Mouse (Mus musculus): ENCODE measurements around the gene Rassf5. TPM values are rescaled to one million over a fixed set of nuclear protein-coding genes. Genes with fewer than 3 reads are reported as not detected.

Gene Rassf5
- polyA plus RNA-seq, 1 experiment = 9.8 TPM

DNA sequence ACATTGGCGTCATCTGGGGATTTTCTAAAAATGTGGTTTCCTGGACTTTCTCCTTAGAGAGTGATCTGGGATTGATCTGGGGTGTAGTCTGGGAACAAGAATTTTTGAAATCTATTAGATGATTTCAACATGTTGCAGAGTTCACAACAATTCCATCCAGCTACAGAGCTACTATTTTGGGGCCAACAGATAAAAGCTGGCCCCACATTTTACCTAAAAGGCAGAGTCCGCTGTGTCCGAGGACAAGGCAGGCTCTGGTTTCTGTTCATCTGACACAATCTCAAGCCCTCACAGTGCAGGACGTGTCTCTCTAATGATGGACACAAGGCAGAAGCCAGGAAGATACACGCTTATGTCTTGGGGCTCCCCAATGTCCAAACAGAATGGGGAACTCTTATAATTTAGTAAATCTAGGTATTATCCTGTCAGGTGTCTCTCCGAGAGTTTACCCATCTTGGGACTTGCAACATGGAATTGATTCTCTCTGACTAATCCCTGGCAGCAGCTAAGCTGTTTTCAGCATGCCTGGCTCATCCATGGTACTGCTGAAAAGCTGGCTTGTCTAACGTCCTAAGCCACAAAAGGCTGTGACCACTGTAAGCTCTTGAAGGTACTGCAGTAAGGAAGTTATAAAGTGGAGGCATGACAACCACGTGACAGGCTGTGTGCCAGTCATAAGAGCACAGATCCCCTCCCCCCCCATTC lies 60.0 kb downstream of the Rassf5 start:
- H3K4me2 ChIP-seq (ENCODE audit: low read depth) = peak overlapping the region; percentile 55
- no peaks in the 10 kb centered on the region for H3K79me2 ChIP-seq (ENCODE audit: control insufficient read depth, insufficient read depth)
- H3ac ChIP-seq (ENCODE audit: control insufficient read depth, insufficient read length) = no peak overlapping the region
- H3K4me3 ChIP-seq = no peak overlapping the region
- TF ChIP-seq CEBPB (IDR thresholded peaks at IDR 0.05; ENCODE audit: insufficient read depth, poor library complexity, severe bottlenecking) = no peak
- TF ChIP-seq POLR2AphosphoS2 (IDR thresholded peaks at IDR 0.05; ENCODE audit: insufficient read length, low read depth) = no peak
- no peak for TF ChIP-seq TCF12 (IDR thresholded peaks at IDR 0.05; ENCODE audit: insufficient read depth, poor library complexity, severe bottlenecking)
- TF ChIP-seq MYOD1 (IDR thresholded peaks at IDR 0.05; ENCODE audit: control insufficient read depth in 1 of 3, insufficient read length in 2 of 3, low read depth in 2 of 3) = no peak
- TF ChIP-seq MYOG (IDR thresholded peaks at IDR 0.05; ENCODE audit: control insufficient read depth in 1 of 3, insufficient read depth in 1 of 3, insufficient read length in 2 of 3, low read depth in 2 of 3) = no peak
- TF ChIP-seq TCF3 (IDR thresholded peaks at IDR 0.05; ENCODE audit: insufficient read length, low read depth) = no peak
- no peak for TF ChIP-seq SRF (IDR thresholded peaks at IDR 0.05; ENCODE audit: control insufficient read depth, insufficient read length, low read depth)
- no peak for TF ChIP-seq POLR2A (IDR thresholded peaks at IDR 0.05; ENCODE audit: insufficient read length, low read depth)
- no peak for TF ChIP-seq REST (IDR thresholded peaks at IDR 0.05; ENCODE audit: insufficient read depth, insufficient read length)
- TF ChIP-seq E2F4 (IDR thresholded peaks at IDR 0.05; ENCODE audit: insufficient read depth) = no peak
- no peak for TF ChIP-seq USF1 (IDR thresholded peaks at IDR 0.05; ENCODE audit: low read depth)
- TF ChIP-seq MAX (IDR thresholded peaks at IDR 0.05; ENCODE audit: low read depth) = no peak
- no peaks in the 10 kb centered on the region for H3K27me3 ChIP-seq (ENCODE audit: control insufficient read depth, insufficient read depth, insufficient read length)
- no peaks in the 10 kb centered on the region for H3K36me3 ChIP-seq (ENCODE audit: control insufficient read depth, insufficient read depth)

GRCm38 (mm10) chr1:131184253-131184955 lies 60.7 kb downstream of the Rassf5 start:
- Histone ChIP-seq H3K27me3 (ENCODE audit: control insufficient read depth, insufficient read depth, insufficient read length) (no peaks in the 10 kb centered on the region), H3ac (ENCODE audit: control insufficient read depth, insufficient read length) (no peak overlapping the region), H3K4me3 (no peak overlapping the region), H3K79me2 (ENCODE audit: control insufficient read depth, insufficient read depth) (no peaks in the 10 kb centered on the region), H3K4me2 (ENCODE audit: low read depth) (peak overlapping the region; percentile 68), H3K36me3 (ENCODE audit: control insufficient read depth, insufficient read depth) (no peaks in the 10 kb centered on the region)
- TF ChIP-seq MYOG (IDR thresholded peaks at IDR 0.05; ENCODE audit: control insufficient read depth in 1 of 3, insufficient read depth in 1 of 3, insufficient read length in 2 of 3, low read depth in 2 of 3) (peak in 2 of 3 experiments; percentile 70 to 72), USF1 (IDR thresholded peaks at IDR 0.05; ENCODE audit: low read depth) (no peak), MAX (IDR thresholded peaks at IDR 0.05; ENCODE audit: low read depth) (no peak), POLR2A (IDR thresholded peaks at IDR 0.05; ENCODE audit: insufficient read length, low read depth) (no peak), TCF3 (IDR thresholded peaks at IDR 0.05; ENCODE audit: insufficient read length, low read depth) (no peak), SRF (IDR thresholded peaks at IDR 0.05; ENCODE audit: control insufficient read depth, insufficient read length, low read depth) (no peak), MYOD1 (IDR thresholded peaks at IDR 0.05; ENCODE audit: control insufficient read depth in 1 of 3, insufficient read length in 2 of 3, low read depth in 2 of 3) (peak in 2 of 3 experiments; percentile 79 to 85), REST (IDR thresholded peaks at IDR 0.05; ENCODE audit: insufficient read depth, insufficient read length) (no peak), TCF12 (IDR thresholded peaks at IDR 0.05; ENCODE audit: insufficient read depth, poor library complexity, severe bottlenecking) (peak; percentile 55), E2F4 (IDR thresholded peaks at IDR 0.05; ENCODE audit: insufficient read depth) (no peak), CEBPB (IDR thresholded peaks at IDR 0.05; ENCODE audit: insufficient read depth, poor library complexity, severe bottlenecking) (0 out of 2 replicates have a peak, but pooled peaks have one; percentile 43), POLR2AphosphoS2 (IDR thresholded peaks at IDR 0.05; ENCODE audit: insufficient read length, low read depth) (no peak)

DNA sequence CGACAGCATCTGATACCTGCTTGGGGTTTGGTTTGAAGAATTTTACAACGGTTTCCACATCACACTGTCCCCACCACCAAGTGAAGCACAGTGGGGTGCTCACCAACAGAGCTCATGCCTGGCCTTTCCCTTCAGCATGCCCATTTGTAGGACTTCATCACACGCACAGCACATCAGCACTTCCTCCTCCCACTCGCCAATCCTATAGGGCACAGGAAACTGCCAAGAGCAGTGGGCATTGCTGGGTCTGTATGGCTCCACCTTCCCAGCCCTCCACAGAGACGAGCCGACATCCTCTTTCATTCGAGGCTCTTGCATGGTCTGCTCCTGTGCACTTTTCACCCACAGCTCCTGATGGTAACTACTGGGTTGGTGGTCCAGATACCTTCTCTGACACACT lies 61.9 kb downstream of the Rassf5 start:
- no peaks in the 10 kb centered on the region for H3K79me2 ChIP-seq (ENCODE audit: control insufficient read depth, insufficient read depth)
- no peak overlapping the region for H3ac ChIP-seq (ENCODE audit: control insufficient read depth, insufficient read length)
- H3K27me3 ChIP-seq (ENCODE audit: control insufficient read depth, insufficient read depth, insufficient read length) = no peaks in the 10 kb centered on the region
- H3K36me3 ChIP-seq (ENCODE audit: control insufficient read depth, insufficient read depth) = no peaks in the 10 kb centered on the region
- H3K4me2 ChIP-seq (ENCODE audit: low read depth) = peak overlapping the region; percentile 68
- peak; percentile 29 for TF ChIP-seq POLR2AphosphoS2 (IDR thresholded peaks at IDR 0.05; ENCODE audit: insufficient read length, low read depth)
- TF ChIP-seq USF1 (IDR thresholded peaks at IDR 0.05; ENCODE audit: low read depth) = no peak
- H3K4me3 ChIP-seq = no peak overlapping the region

DNA sequence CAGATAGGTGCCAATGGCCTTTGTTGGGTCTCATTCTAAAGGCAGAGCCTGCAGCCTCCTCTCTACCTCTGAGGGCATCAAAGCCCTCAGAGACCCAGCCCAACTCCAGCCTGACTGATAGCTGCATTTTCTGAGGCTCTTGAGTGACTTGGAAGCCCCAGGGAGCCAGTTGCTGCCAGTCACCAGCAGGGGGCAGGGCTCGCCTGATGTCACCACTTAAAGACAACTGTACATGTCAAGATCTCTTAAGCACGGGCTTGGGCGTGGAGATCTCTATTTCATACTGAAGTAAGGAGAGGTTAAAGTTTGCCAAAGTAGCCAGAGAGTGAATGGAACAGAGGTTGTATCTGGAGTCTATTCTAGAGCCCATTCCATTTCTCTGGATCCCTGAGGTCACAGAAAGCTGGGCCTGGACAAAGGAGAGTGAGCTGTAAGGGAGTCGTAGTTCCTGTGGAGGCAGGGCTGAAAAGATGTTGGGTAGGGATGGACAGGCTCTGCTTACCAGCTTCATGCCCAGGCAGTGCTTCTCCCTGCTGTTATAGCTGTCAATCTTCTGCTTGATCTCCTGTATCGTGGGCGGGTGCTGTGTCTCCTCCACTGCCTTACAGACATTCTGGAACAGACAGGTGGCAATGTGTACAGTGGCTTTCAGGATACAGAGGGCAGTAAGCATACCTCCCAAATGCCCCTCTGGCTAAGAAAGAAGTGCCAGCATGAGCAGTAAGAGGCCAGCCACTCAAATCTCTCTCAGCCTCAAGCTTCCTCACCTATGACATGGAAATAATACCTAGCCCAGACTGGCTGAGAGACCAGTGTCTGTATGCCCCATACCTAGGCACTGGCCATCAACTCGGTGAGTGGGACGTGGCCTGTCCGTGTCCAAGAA lies 63.2 kb downstream of the Rassf5 start:
- Histone ChIP-seq H3K36me3 (ENCODE audit: control insufficient read depth, insufficient read depth) (peaks cover 4% of the 10 kb centered on the region), H3K4me3 (no peak overlapping the region), H3K4me2 (ENCODE audit: low read depth) (no peak overlapping the region), H3K27me3 (ENCODE audit: control insufficient read depth, insufficient read depth, insufficient read length) (no peaks in the 10 kb centered on the region), H3ac (ENCODE audit: control insufficient read depth, insufficient read length) (no peak overlapping the region), H3K79me2 (ENCODE audit: control insufficient read depth, insufficient read depth) (no peaks in the 10 kb centered on the region)
- no peak for TF ChIP-seq USF1 (IDR thresholded peaks at IDR 0.05; ENCODE audit: low read depth)
- no peak for TF ChIP-seq SRF (IDR thresholded peaks at IDR 0.05; ENCODE audit: control insufficient read depth, insufficient read length, low read depth)
- TF ChIP-seq REST (IDR thresholded peaks at IDR 0.05; ENCODE audit: insufficient read depth, insufficient read length) = no peak
- no peak for TF ChIP-seq TCF12 (IDR thresholded peaks at IDR 0.05; ENCODE audit: insufficient read depth, poor library complexity, severe bottlenecking)
- no peak for TF ChIP-seq MYOG (IDR thresholded peaks at IDR 0.05; ENCODE audit: control insufficient read depth in 1 of 3, insufficient read depth in 1 of 3, insufficient read length in 2 of 3, low read depth in 2 of 3)
